Mouse (Mus musculus): ENCODE data around the gene Nup160. TPM values are rescaled to one million over a fixed set of nuclear protein-coding genes. Genes with fewer than 3 reads are reported as not detected.

Nup160 gene
- total RNA-seq, 2 experiments from 2014 or later: 11.7 to 14.9 TPM

DNA sequence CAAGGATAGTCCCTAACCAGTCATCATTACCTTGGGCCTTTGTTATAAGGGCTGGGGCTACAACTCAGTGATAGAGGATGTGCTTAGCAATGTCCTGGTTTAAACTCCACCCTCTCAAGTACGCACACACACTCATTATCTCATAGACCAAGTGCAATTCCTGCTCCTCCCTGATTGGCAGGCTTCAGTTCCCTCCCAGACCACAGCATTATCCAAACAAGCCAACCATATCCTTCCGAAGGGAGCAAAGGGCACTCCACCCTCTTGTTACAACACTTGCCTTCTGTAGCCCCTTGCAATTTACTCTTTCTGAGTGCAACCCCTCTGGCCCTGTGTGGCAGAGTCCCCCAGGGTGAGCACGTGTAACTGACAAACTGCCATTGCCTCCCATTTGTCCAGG is 15.6 kb upstream of the Nup160 start:
- no peak for DNase-seq

DNA sequence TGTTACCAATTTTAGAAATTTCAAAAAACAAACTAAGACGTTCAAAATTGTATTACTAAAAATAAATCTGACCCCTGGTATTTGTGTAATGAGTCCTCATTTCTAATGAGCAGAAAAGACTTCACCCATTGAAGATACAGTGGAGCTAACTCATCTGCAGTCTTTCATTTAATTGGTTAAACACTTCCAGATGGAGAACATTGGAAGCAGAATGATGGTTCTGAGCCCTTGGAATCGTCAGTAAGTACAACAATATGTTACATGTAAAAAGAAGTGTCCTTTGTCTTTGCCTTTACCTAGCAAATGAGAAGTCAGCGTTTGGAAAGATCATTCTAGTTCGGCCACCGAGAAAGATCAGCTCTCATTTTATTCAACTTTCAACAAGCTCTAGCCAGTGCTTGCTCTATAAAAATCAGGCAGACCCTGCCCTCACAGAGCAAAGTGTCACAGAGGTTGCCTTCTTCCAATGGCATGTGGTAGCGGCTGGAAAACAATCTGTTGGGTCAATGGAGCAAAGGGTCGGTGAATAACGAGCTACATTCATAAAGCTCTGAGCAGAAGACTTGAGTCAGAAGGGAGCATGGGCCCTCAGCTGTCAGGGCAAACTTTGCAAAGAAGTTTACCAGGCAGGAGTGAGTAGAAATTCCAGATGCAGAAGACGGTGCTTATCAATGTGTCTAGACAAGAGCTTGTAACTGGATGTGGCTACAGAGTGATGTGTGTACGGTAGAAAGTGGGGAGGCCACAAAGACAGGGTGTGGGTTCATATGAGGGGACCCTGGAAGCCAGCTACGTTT is 10.2 kb upstream of the Nup160 start:
- DNase-seq: no peak

DNA sequence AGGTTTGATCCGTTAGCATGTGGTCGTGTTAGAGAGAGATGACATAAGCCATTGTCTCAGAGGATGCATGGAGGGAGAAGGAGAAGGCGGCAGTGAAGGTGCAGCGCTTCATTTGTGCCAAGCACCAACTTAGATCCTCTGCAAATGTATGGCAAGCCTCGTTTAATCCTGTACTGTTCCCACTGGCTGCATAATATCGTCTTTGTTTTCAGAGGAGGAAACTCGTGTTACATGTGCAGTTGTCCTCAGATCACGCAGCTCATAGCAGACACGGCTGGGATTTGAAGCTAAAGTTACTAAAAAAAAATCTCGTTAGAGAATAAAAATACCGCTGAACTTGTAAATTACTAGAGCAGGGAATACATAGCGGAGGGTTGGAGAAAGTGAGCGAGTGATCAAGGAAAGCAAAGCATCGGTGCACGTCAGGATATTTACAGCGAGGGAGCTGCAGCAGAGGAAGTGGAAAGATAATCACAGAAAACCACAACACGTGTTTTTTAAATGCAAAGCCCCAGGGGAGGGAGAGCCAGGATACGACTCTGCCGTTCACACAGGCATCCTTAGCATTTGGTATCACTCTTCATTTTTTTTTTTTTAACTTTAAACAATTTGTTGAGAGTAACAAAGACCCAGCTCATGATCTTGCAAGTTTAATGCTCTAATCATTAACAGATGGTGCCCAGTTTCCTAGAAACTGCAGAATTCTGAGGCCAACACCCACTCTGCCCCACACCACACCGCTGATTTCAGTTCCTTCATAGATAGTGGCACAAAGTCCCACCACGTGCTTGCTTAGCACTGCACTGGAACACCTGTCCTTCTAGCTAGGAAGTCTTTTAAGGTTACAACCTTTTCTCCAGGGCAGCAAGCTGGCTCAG is 9.4 kb upstream of the Nup160 start:
- DNase-seq: no peak

DNA sequence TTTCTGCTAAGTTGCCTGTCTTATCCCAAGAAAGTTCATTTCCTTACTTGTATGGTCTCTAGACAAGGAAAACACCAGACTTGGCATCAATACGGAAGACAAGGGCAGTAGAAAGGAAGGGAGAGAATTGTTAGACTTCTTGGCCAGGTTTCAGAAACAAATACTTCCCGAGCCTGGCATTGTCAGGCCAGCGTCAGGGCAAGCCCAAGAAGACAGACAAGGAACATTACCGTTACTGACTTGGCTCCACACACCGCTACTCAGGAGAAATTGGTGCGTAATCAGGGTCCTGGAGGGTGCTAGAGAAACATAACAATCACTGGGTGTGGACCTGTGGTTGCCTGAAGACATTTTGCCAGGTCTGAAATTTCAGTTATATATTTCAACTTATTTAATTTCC is 6.7 kb upstream of the Nup160 start:
- no peak for DNase-seq

DNA sequence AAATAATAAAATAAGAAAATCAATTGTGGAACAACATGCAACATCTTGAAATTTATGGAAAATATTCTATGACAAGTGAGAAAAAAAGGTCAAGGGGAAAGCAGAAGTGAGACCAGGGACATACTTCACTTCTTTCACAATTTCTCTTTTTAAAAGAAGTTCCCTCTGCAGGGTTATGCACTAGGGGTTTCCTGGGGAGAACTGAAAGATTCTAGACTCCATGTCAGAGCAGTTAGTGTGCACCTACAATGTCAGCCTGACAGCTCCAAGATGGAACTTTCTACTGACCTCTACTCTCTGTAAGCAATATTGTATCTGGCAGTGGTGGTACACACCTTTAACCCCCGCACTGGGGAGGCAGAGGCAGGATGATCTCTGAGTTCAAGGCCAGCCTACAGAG is 3.7 kb upstream of the Nup160 start:
- DNase-seq: no peak

- DNase-seq: no peak
Observed at GRCm38 (mm10) chr2:90674555-90674954, 2.5 kb upstream of the Nup160 start.

DNA sequence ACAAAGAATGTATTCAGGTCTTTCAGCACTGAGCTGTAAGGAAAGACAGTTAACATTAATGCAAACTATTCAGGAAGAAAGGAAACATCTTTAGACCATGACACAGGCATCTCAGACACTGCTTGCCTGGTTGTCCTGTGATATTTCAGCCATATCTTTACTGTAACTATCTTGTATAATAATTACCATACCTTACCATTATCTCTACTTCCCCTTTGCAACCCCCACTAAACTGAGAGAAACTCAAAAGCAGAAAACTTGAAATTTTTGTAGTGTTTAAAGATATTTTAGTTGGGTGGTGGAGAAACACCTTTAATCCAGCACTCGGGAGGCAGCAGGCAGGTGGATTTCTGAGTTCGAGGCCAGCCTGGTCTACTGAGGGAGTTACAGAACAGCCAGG is 1.5 kb upstream of the Nup160 start:
- no peak for DNase-seq

GRCm38 (mm10) chr2:90678256-90679060 is 1.4 kb downstream of the Nup160 start:
- peak; percentile 12 for DNase-seq

DNA sequence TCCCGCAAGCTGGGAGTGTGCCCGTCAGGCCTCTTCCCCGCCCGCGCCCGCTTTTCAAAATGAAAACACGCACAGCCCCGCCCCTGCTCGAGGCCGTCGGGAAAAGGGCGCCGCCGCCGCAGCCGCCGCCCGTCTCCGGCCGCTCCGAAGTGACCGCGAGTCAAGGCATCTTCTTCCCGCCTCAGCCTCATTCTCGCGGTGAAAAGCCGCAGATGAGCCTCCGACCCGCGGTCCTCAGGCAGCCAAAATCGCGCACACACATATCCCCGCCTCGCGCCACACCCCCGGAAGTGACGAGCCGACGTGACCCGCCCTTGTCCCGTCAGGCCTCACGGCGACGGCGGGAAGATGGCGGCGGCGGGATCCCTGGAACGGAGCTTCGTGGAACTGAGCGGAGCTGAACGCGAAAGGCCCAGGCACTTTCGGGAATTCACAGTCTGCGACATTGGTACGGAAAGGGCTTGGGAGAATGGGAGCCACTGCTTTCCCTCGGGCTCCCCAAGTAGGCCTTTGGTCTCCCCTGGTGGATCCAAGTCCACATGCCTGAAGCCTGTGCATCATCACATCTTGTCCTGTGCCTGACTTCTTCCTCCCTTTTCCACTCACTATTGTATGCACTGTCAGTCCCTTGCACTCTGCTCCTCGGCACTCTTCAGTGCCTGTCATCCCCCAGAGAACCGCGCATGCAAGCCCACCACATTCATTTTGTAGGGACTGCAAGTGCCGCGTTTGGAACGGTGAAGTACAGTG is 2.2 kb downstream of the Nup160 start:
- peak; percentile 96 for DNase-seq

DNA sequence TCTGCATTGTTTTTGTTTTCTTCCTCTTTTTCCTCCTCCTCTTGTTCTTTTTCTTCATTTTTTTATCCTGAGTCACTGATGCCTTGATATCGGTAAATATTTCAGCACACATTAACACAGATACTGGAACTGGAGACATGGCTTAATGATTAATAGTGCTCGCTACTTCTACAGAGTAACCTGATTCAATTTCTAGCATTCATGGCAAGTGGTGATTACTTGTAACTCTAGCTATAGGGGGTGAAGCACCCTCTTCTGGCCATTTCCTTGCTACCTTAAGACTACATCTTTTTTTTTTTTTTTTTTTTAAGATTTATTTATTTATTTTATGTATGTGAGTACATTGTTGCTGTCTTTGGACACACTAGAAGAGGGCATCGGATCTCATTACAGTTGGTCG is 23.9 kb downstream of the Nup160 start:
- no peak for DNase-seq

- no peak for DNase-seq
Observed at GRCm38 (mm10) chr2:90708548-90708947, 31.5 kb downstream of the Nup160 start.

GRCm38 (mm10) chr2:90715555-90716092 is 38.6 kb downstream of the Nup160 start:
- no peak for DNase-seq

DNA sequence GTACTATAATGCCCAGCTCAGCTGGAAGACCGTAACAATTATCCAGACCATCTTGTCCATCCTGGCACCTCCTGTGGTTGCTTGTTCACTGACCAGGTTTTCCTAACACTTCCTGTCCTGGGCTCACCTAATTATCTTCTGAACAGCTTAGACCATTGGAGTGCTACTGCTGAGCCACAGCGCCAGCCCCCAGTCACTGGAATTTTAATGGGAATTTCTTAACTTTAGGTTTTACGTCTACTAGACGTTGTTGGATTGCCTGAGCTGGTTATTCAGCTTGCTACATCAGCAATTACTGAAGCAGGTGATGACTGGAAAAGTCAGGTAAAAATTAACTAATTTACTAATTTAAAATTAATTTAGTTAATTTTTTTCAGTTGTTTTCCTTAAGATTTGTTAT is 40.4 kb downstream of the Nup160 start:
- DNase-seq: no peak

- no peak for DNase-seq
Observed at GRCm38 (mm10) chr2:90717948-90718347, 40.9 kb downstream of the Nup160 start.

GRCm38 (mm10) chr2:90726818-90727217 is 49.8 kb downstream of the Nup160 start:
- no peak for DNase-seq

DNA sequence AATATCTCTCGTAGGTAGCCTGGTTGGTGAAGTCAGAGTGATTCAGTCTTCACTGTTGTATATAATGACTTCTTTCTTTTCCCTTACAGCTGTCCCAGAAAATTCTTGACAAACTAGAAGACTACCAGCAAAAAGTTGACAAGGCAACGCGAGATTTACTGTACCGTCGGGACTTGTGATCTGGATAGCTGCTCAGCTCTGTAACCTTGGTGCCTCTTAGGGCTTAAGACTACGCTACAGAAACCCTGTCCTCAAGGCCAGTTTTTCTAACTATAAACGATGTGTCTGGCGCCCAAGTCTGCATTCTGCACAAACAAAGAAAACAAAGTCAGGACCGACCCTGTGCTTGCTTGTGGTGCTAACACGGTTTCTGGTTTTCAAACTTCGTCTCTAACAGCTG is 58.3 kb downstream of the Nup160 start:
- no peak for DNase-seq

GRCm38 (mm10) chr2:90738801-90739200 is 61.8 kb downstream of the Nup160 start:
- DNase-seq: no peak

DNA sequence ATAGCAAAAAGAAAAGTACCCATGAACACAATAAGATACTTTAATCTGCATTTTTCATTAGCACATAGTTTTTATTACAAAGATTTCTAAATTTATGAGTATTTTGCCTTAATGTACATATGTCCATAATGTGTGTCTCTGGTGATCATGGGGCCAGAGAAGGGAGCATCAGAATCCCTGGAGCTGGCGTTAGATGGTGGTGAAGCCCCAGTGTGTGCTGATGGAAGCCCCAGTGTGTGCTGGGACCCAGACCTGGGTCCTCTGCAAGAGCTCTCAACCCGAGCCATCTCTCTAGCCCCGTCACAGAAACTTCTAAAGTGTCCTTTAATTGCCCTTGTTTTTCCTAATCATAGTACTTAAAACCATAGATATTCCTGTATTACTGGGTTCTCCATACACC is 62.3 kb downstream of the Nup160 start:
- DNase-seq: no peak

GRCm38 (mm10) chr2:90739921-90740320 is 62.9 kb downstream of the Nup160 start:
- no peak for DNase-seq

DNA sequence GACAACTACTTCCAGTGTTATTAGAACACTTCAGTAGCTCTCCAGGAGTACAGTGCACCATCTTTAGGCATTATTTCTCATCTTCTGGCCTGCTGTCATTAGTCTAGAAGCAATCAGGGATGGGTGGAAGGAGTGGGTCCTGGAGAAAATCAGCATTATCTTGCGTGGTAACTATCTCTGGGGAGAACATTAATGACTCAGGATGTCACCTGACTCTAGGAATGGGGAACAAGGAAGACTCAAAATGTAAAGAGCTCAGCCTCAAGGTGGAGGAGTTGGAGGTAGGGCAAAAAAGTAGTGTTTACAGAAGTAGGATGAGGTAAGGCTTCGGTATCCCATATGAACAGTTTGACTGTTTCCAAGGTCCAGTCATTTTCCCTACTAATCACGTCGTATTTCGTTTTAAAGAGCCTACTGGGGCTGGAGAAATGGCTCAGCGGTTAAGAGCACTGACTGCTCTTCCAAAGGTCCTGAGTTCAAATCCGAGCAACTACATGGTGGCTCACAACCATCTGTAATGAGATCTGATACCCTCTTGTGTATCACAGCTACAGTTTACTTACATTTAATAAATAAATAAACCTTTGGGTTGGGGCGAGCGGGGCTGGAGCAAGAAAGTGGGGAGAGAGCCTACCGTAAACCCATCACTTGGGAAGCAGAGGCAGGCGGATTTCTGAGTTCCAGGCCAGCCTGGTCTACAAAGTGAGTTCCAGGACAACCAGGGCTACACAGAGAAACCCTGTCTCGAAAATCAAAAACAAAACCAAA is 67.5 kb downstream of the Nup160 start:
- DNase-seq: no peak
